Mouse (Mus musculus): ENCODE measurements at regions not wholly inside any gene's neighbourhood (a gene's known extent, or its start where the extent isn't known, plus 50 kb on each side); places are given as distances from the start of the nearest gene placed in this dataset.

DNA sequence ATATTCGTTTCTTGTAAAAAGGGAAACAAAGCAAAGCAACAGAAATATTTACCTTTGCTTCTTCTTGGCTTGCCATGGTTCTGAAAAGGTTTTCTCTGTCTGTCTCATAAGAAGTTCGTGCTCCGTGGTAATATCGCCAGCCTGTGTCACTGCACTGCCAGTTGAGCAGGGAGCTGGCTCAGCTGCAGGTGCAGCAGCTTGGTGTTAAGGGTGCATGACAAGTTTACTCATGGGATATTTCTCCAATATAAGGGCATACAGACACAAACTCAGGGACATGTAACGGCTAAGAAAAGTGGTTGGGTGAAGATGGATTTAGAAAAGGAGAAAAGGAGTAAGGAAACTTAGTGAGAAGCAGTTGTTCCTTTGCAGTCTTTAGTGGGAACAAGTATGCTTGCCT, 533.5 kb upstream of the Zic4 start:
- peak overlapping the region; percentile 4; the same call in 1 of the 2 replicates for H3K4me2 ChIP-seq
- H3K27ac ChIP-seq (replicated peaks): no peak overlapping the region
- WGBS: 24% methylated on average over 5 of the region's 5 CpGs
- H3K4me1 ChIP-seq: no peaks in the 10 kb centered on the region
- H3K36me3 ChIP-seq: no peaks in the 10 kb centered on the region
- H3K9ac ChIP-seq (replicated peaks): no peak overlapping the region
- H3K9me3 ChIP-seq (replicated peaks): no peaks in the 10 kb centered on the region
- no peak overlapping the region for H3K4me3 ChIP-seq (replicated peaks)
- H3K27me3 ChIP-seq (replicated peaks): no peaks in the 10 kb centered on the region
- ATAC-seq (ENCODE audit: low FRiP score): no peak

GRCm38 (mm10) chr9:90830704-90831103, 531.5 kb upstream of the Zic4 start:
- Histone ChIP-seq H3K9me3 (replicated peaks) (no peaks in the 10 kb centered on the region), H3K27me3 (replicated peaks) (no peaks in the 10 kb centered on the region), H3K9ac (replicated peaks) (no peak overlapping the region), H3K27ac (replicated peaks) (no peak overlapping the region), H3K36me3 (no peaks in the 10 kb centered on the region), H3K4me2 (no peak overlapping the region), H3K4me1 (no peaks in the 10 kb centered on the region), H3K4me3 (replicated peaks) (no peak overlapping the region)
- 35% methylated on average over 4 of the region's 4 CpGs for WGBS
- no peak for ATAC-seq (ENCODE audit: low FRiP score)

- 3% methylated on average over 3 of the region's 3 CpGs for WGBS
- ATAC-seq (ENCODE audit: low FRiP score): no peak; the same call in 1 of the 2 replicates
- no peak overlapping the region for H3K9ac ChIP-seq (replicated peaks)
- H3K27ac ChIP-seq (replicated peaks): no peak overlapping the region
- no peak overlapping the region for H3K4me2 ChIP-seq
- H3K9me3 ChIP-seq (replicated peaks): no peaks in the 10 kb centered on the region
- H3K4me1 ChIP-seq: no peaks in the 10 kb centered on the region
- no peak overlapping the region for H3K4me3 ChIP-seq (replicated peaks)
- no peaks in the 10 kb centered on the region for H3K27me3 ChIP-seq (replicated peaks)
- no peaks in the 10 kb centered on the region for H3K36me3 ChIP-seq
These were observed 528.3 kb upstream of the Zic4 start for GRCm38 (mm10) chr9:90833743-90834539.

DNA sequence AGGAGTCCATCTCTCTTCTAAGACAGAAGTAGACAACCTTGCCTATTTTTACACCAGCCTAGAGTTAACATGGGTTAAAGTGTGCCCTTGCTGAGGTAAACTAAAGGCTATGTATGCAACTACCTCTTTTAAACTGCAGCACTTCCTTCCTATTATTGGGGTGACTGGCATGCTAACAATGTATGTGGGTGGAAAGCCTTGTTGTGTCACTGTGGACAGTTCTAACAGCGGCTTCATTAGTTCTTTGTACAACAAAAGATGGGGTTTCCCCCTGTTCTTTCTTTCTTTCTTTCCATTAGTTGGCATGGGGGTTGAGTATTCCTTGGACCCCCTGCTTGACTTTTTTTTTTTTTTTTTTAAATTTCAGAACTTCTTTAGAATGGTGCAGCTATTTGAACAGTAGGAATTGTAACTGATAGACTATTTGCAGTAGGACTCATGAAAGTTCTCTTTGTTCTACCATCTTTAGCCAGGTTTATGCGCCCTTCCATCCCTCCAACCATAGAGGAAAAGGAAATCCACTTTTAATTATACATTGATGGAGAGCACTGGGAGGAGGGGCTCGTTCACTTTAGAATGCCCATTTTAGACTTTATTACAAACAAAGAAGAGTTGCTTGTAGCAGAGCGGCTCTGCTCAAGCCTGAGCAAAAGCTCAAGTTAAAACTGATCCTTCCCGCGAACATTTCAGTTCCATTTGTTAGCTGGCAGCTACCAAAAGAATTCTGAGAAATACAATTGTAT, 523.9 kb upstream of the Zic4 start:
- Histone ChIP-seq H3K27ac (replicated peaks) (no peak overlapping the region), H3K27me3 (replicated peaks) (no peaks in the 10 kb centered on the region), H3K9me3 (replicated peaks) (no peaks in the 10 kb centered on the region), H3K4me1 (no peaks in the 10 kb centered on the region), H3K4me2 (no peak overlapping the region), H3K36me3 (no peaks in the 10 kb centered on the region), H3K4me3 (replicated peaks) (no peak overlapping the region), H3K9ac (replicated peaks) (no peak overlapping the region)
- WGBS: 65% methylated on average over 6 of the region's 6 CpGs
- ATAC-seq (ENCODE audit: low FRiP score): no peak

GRCm38 (mm10) chr9:90851044-90851443, 511.2 kb upstream of the Zic4 start:
- H3K27ac ChIP-seq (replicated peaks): no peak overlapping the region
- WGBS: 93% methylated on average over 5 of the region's 5 CpGs
- no peaks in the 10 kb centered on the region for H3K36me3 ChIP-seq
- H3K4me3 ChIP-seq (replicated peaks): no peak overlapping the region
- H3K9me3 ChIP-seq (replicated peaks): no peaks in the 10 kb centered on the region
- no peaks in the 10 kb centered on the region for H3K27me3 ChIP-seq (replicated peaks)
- no peak overlapping the region for H3K4me2 ChIP-seq
- no peak overlapping the region for H3K9ac ChIP-seq (replicated peaks)
- ATAC-seq (ENCODE audit: low FRiP score): no peak
- no peaks in the 10 kb centered on the region for H3K4me1 ChIP-seq

- no peaks in the 10 kb centered on the region for H3K4me1 ChIP-seq
- H3K27me3 ChIP-seq (replicated peaks): no peaks in the 10 kb centered on the region
- no peak overlapping the region for H3K4me2 ChIP-seq
- no peak for ATAC-seq (ENCODE audit: low FRiP score)
- H3K9ac ChIP-seq (replicated peaks): no peak overlapping the region
- H3K4me3 ChIP-seq (replicated peaks): no peak overlapping the region
- WGBS: 82% methylated on average over 5 of the region's 5 CpGs
- no peak overlapping the region for H3K27ac ChIP-seq (replicated peaks)
- no peaks in the 10 kb centered on the region for H3K9me3 ChIP-seq (replicated peaks)
- no peaks in the 10 kb centered on the region for H3K36me3 ChIP-seq
These were observed 490.6 kb upstream of the Zic4 start for GRCm38 (mm10) chr9:90871636-90872035.

DNA sequence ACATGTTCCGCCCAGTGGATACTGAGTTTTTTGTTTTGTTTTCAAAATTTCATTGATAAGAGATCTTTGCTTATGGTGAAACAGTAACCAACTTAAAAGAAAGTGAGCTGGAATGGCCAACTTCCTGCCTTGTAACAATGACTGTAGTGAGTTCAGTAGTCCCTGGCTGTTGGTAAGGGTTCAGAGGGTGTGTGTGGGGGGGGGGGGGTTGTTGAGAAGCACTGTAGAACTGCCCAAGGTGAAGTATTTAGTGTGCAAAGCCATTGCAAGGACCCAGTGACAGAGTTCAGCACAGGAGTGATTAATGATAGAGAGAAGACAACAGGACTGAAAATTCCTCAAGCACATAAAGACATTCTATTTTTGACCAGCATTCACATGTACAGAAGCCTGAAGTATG, 477.7 kb upstream of the Zic4 start:
- Histone ChIP-seq H3K9me3 (replicated peaks) (no peaks in the 10 kb centered on the region), H3K36me3 (no peaks in the 10 kb centered on the region), H3K4me3 (replicated peaks) (no peak overlapping the region), H3K27me3 (replicated peaks) (no peaks in the 10 kb centered on the region), H3K27ac (replicated peaks) (no peak overlapping the region), H3K4me1 (no peaks in the 10 kb centered on the region), H3K9ac (replicated peaks) (no peak overlapping the region), H3K4me2 (no peak overlapping the region)
- WGBS: 94% methylated on average over 1 of the region's 1 CpGs
- no peak for ATAC-seq (ENCODE audit: low FRiP score)

GRCm38 (mm10) chr9:90887405-90887804, 474.8 kb upstream of the Zic4 start:
- H3K27ac ChIP-seq (replicated peaks): no peak overlapping the region
- 97% methylated on average over 3 of the region's 3 CpGs for WGBS
- no peak overlapping the region for H3K4me3 ChIP-seq (replicated peaks)
- H3K36me3 ChIP-seq: no peaks in the 10 kb centered on the region
- H3K9ac ChIP-seq (replicated peaks): no peak overlapping the region
- H3K9me3 ChIP-seq (replicated peaks): no peaks in the 10 kb centered on the region
- no peaks in the 10 kb centered on the region for H3K27me3 ChIP-seq (replicated peaks)
- no peaks in the 10 kb centered on the region for H3K4me1 ChIP-seq
- ATAC-seq (ENCODE audit: low FRiP score): no peak
- no peak overlapping the region for H3K4me2 ChIP-seq

DNA sequence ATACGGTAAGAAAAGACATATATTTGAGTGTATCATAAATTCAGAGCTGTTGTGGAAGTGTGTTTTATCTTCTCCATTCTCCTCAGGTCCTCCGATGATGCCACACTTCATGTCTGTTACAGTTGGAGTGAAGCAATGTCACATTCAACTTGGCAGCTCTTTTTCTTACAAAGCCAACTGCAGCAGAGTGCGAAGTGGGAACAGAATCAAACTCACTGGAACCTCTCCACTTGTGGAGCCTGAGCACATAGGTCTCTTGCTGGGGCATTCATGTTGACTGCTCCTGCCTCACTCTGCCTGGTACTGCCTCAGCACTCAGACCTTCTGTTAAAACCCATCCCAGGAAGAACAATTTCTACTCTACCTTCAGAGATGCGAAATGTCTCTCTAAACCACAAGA, 471.4 kb upstream of the Zic4 start:
- Histone ChIP-seq H3K9me3 (replicated peaks) (no peaks in the 10 kb centered on the region), H3K27me3 (replicated peaks) (no peaks in the 10 kb centered on the region), H3K27ac (replicated peaks) (no peak overlapping the region), H3K36me3 (no peaks in the 10 kb centered on the region), H3K4me3 (replicated peaks) (no peak overlapping the region), H3K4me2 (no peak overlapping the region), H3K4me1 (no peaks in the 10 kb centered on the region), H3K9ac (replicated peaks) (no peak overlapping the region)
- WGBS: 96% methylated on average over 4 of the region's 4 CpGs
- no peak for ATAC-seq (ENCODE audit: low FRiP score)

GRCm38 (mm10) chr9:90892816-90893215, 469.4 kb upstream of the Zic4 start:
- H3K4me1 ChIP-seq: no peaks in the 10 kb centered on the region
- 67% methylated on average over 1 of the region's 1 CpGs for WGBS
- no peak overlapping the region for H3K4me3 ChIP-seq (replicated peaks)
- H3K9me3 ChIP-seq (replicated peaks): no peaks in the 10 kb centered on the region
- H3K9ac ChIP-seq (replicated peaks): no peak overlapping the region
- no peaks in the 10 kb centered on the region for H3K27me3 ChIP-seq (replicated peaks)
- H3K27ac ChIP-seq (replicated peaks): no peak overlapping the region
- H3K4me2 ChIP-seq: no peak overlapping the region
- H3K36me3 ChIP-seq: no peaks in the 10 kb centered on the region
- ATAC-seq (ENCODE audit: low FRiP score): no peak

DNA sequence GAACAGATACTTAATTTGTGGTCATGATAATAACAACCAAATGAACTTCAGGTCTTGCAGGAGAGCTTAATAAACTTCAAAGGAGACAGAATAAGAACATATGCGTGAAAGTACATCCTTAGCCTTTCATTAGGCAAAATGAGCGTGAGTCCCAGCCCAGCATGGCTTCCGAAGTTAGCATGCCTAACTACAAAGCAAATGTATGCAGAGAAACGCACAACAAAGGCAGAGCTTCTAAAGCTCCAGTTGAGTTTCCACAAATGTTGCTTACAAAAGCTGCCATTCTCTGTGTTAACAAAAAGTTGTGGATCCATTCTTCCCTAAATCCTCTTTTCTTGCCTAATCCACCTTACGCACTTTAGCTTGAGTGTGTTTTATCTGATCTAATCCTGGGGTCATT, 458.7 kb upstream of the Zic4 start:
- no peaks in the 10 kb centered on the region for H3K4me1 ChIP-seq
- H3K4me3 ChIP-seq (replicated peaks): no peak overlapping the region
- no peak for ATAC-seq (ENCODE audit: low FRiP score)
- H3K27ac ChIP-seq (replicated peaks): no peak overlapping the region
- no peaks in the 10 kb centered on the region for H3K36me3 ChIP-seq
- H3K4me2 ChIP-seq: no peak overlapping the region
- H3K9ac ChIP-seq (replicated peaks): no peak overlapping the region
- WGBS: 5% methylated on average over 5 of the region's 5 CpGs
- no peaks in the 10 kb centered on the region for H3K27me3 ChIP-seq (replicated peaks)
- H3K9me3 ChIP-seq (replicated peaks): no peaks in the 10 kb centered on the region

- Histone ChIP-seq H3K9me3 (replicated peaks) (no peaks in the 10 kb centered on the region), H3K36me3 (no peaks in the 10 kb centered on the region), H3K27me3 (replicated peaks) (no peaks in the 10 kb centered on the region), H3K27ac (replicated peaks) (no peak overlapping the region), H3K4me1 (no peaks in the 10 kb centered on the region), H3K9ac (replicated peaks) (no peak overlapping the region), H3K4me2 (no peak overlapping the region), H3K4me3 (replicated peaks) (no peak overlapping the region)
- no peak; the same call in 1 of the 2 replicates for ATAC-seq (ENCODE audit: low FRiP score)
- 98% methylated on average over 5 of the region's 5 CpGs for WGBS
These were observed 456.1 kb upstream of the Zic4 start for GRCm38 (mm10) chr9:90906106-90906505.
